Mouse (Mus musculus) embryonic facial prominence, embryonic 14.5 days (tissue): ENCODE results near the gene Appbp2. TPM values are rescaled to one million over a fixed set of nuclear protein-coding genes. Genes with fewer than 3 reads are reported as not detected.

Experiments used
- ATAC-seq: fragments of 200-750 bp; cut with Nextera tagmentation; 2 replicates; pipeline ENCODE4 v1.8.0; 2017; ENCODE audit warnings: low read depth, moderate number of reproducible peaks, moderate TSS enrichment
- DNase-seq: peaks from one replicate; pipeline ENCODE4 v3.0.0-alpha.2; 2015; ENCODE audit warnings: low spot score
- H3K27ac ChIP-seq: fragments of 300-500 bp; sonication (generic); replicated peaks from 2 replicates; pipeline ENCODE4 v1.5.1; 2014; ENCODE audit warnings: low read depth, mild to moderate bottlenecking, low read length, moderate library complexity
- H3K27me3 ChIP-seq: fragments of 300-500 bp; sonication (generic); replicated peaks from 2 replicates; pipeline ENCODE4 v1.6.1; 2014; ENCODE audit warnings: low read length; ENCODE audit not compliant: control insufficient read depth, insufficient read depth
- H3K36me3 ChIP-seq: fragments of 300-500 bp; sonication (generic); 2 replicates; pipeline ENCODE4 v1.6.1; 2014; ENCODE audit warnings: low read length, mixed read lengths; ENCODE audit not compliant: control insufficient read depth, insufficient read depth
- H3K4me1 ChIP-seq: fragments of 300-500 bp; sonication (generic); 2 replicates; pipeline ENCODE4 v1.6.1; 2014; ENCODE audit warnings: antibody characterized with exemption, low read length; ENCODE audit not compliant: control insufficient read depth, insufficient read depth
- H3K4me2 ChIP-seq: fragments of 300-500 bp; sonication (generic); 2 replicates; pipeline ENCODE4 v1.6.1; 2014; ENCODE audit warnings: low read depth, mild to moderate bottlenecking, low read length, moderate library complexity, mixed read lengths
- H3K4me3 ChIP-seq: fragments of 300-500 bp; sonication (generic); 2 replicates; pipeline ENCODE4 v1.5.1; 2014; ENCODE audit warnings: low read depth, mild to moderate bottlenecking, low read length
- H3K9ac ChIP-seq: fragments of 300-500 bp; sonication (generic); 2 replicates; pipeline ENCODE4 v1.6.1; 2014; ENCODE audit warnings: low read depth, mild to moderate bottlenecking, low read length, moderate library complexity, mixed read lengths
- H3K9me3 ChIP-seq: fragments of 300-500 bp; sonication (generic); 2 replicates; pipeline ENCODE4 v1.6.1; 2016; ENCODE audit warnings: low read length; ENCODE audit not compliant: control insufficient read depth
- WGBS: fragments of 180-500 bp; shearing (Covaris S2); extraction: QIAGEN DNeasy Blood & Tissue Kit; methylation state at CpG from one replicate; pipeline ENCODE4 v1.1.7; 2014; 5-methylcytosine and 5-hydroxymethylcytosine counted together
- polyA plus RNA-seq: library from polyadenylated mRNA; unstranded; fragments of >200 nt; fragmentation: Nextera tagmentation; extraction: Ambion mirVana; gene quantifications from 2 replicates; pipeline ENCODE4 v1.2.1, GENCODE M21; 2014

Gene Appbp2
- polyA plus RNA-seq, 1 experiment from 2014 or later: 46.1 TPM

- Histone ChIP-seq H3K9me3 (no peaks in the 10 kb centered on the region), H3K36me3 (peaks cover 9% of the 10 kb centered on the region), H3K27me3 (no peaks in the 10 kb centered on the region), H3K4me1 (no peaks in the 10 kb centered on the region), H3K27ac (no peak overlapping the region), H3K4me2 (no peak overlapping the region), H3K4me3 (no peak overlapping the region), H3K9ac (no peak overlapping the region)
- DNase-seq (peak; percentile 47), ATAC-seq (no peak)
- 67% methylated on average over 5 of the region's 5 CpGs for WGBS
Observed at GRCm38 (mm10) chr11:85184082-85184481, 50.8 kb downstream of the Appbp2 start.

GRCm38 (mm10) chr11:85183284-85183779 lies 51.6 kb downstream of the Appbp2 start:
- H3K27me3 ChIP-seq: no peaks in the 10 kb centered on the region
- H3K36me3 ChIP-seq: peaks cover 2% of the 10 kb centered on the region
- peak overlapping the region; percentile 39 for H3K4me3 ChIP-seq
- peak overlapping the region; percentile 63 for H3K4me2 ChIP-seq
- H3K9me3 ChIP-seq: no peaks in the 10 kb centered on the region
- DNase-seq (peak; percentile 5), ATAC-seq (peak; percentile 7; the same call in 1 of the 2 replicates)
- no peaks in the 10 kb centered on the region for H3K4me1 ChIP-seq
- WGBS: 19% methylated on average over 13 of the region's 13 CpGs
- peak overlapping the region; percentile 51 for H3K9ac ChIP-seq
- H3K27ac ChIP-seq: peak overlapping the region; percentile 46; the same call in 1 of the 2 replicates

GRCm38 (mm10) chr11:85182617-85183283 lies 52.2 kb downstream of the Appbp2 start:
- peak overlapping the region; percentile 51 for H3K9ac ChIP-seq
- H3K4me1 ChIP-seq: no peaks in the 10 kb centered on the region
- no peaks in the 10 kb centered on the region for H3K9me3 ChIP-seq
- H3K36me3 ChIP-seq: no peaks in the 10 kb centered on the region
- WGBS: 6% methylated on average over 20 of the region's 20 CpGs
- H3K4me2 ChIP-seq: peak overlapping the region; percentile 63
- peak overlapping the region; percentile 39 for H3K4me3 ChIP-seq
- ATAC-seq: peak; percentile 96
- no peaks in the 10 kb centered on the region for H3K27me3 ChIP-seq
- H3K27ac ChIP-seq: peak overlapping the region; percentile 46; the same call in 1 of the 2 replicates
- DNase-seq: peak; percentile 93

- H3K4me1 ChIP-seq: no peaks in the 10 kb centered on the region
- H3K36me3 ChIP-seq: no peaks in the 10 kb centered on the region
- no peak overlapping the region for H3K4me2 ChIP-seq
- no peak overlapping the region for H3K27ac ChIP-seq
- ATAC-seq (no peak), DNase-seq (no peak)
- H3K9ac ChIP-seq: no peak overlapping the region
- H3K9me3 ChIP-seq: no peaks in the 10 kb centered on the region
- no peak overlapping the region for H3K4me3 ChIP-seq
- WGBS: 87% methylated on average over 4 of the region's 4 CpGs
- H3K27me3 ChIP-seq: no peaks in the 10 kb centered on the region
Observed at GRCm38 (mm10) chr11:85178413-85178812, 56.5 kb downstream of the Appbp2 start.

GRCm38 (mm10) chr11:85177761-85178160 lies 57.2 kb downstream of the Appbp2 start:
- Histone ChIP-seq H3K4me2 (no peak overlapping the region), H3K4me1 (no peaks in the 10 kb centered on the region), H3K36me3 (no peaks in the 10 kb centered on the region), H3K9me3 (no peaks in the 10 kb centered on the region), H3K27ac (no peak overlapping the region), H3K4me3 (no peak overlapping the region), H3K27me3 (no peaks in the 10 kb centered on the region), H3K9ac (no peak overlapping the region)
- no peak for DNase-seq
- 78% methylated on average over 6 of the region's 6 CpGs for WGBS
- no peak for ATAC-seq

GRCm38 (mm10) chr11:85175941-85176340 lies 59.0 kb downstream of the Appbp2 start:
- H3K9ac ChIP-seq: no peak overlapping the region

GRCm38 (mm10) chr11:85170833-85171232 lies 64.1 kb downstream of the Appbp2 start:
- H3K4me1 ChIP-seq: no peaks in the 10 kb centered on the region; the same call in 1 of the 2 replicates
- H3K27me3 ChIP-seq: no peaks in the 10 kb centered on the region
- H3K36me3 ChIP-seq: no peaks in the 10 kb centered on the region
- H3K9me3 ChIP-seq: no peaks in the 10 kb centered on the region
- DNase-seq (no peak), ATAC-seq (no peak)
- H3K4me2 ChIP-seq: no peak overlapping the region
- H3K9ac ChIP-seq: 0 out of 2 replicates have a peak overlapping the region, but pooled peaks have one; percentile 61
- no peak overlapping the region for H3K4me3 ChIP-seq
- WGBS: 52% methylated on average over 2 of the region's 2 CpGs
- H3K27ac ChIP-seq: no peak overlapping the region

More at GRCm38 (mm10) chr11:85175941-85176340, 59.0 kb downstream of the Appbp2 start:
- H3K36me3 ChIP-seq: no peaks in the 10 kb centered on the region
- no peak for DNase-seq
- no peaks in the 10 kb centered on the region for H3K27me3 ChIP-seq
- WGBS: 74% methylated on average over 3 of the region's 3 CpGs
- no peak overlapping the region for H3K4me2 ChIP-seq
- no peaks in the 10 kb centered on the region; the same call in 1 of the 2 replicates for H3K4me1 ChIP-seq
- H3K27ac ChIP-seq: no peak overlapping the region
- no peak for ATAC-seq
- no peaks in the 10 kb centered on the region for H3K9me3 ChIP-seq
- no peak overlapping the region for H3K4me3 ChIP-seq

- Histone ChIP-seq H3K9me3 (no peaks in the 10 kb centered on the region), H3K4me2 (peak within 1 kb of the TSS; percentile 64), H3K36me3 (no peaks in the 10 kb centered on the region), H3K27me3 (no peaks in the 10 kb centered on the region), H3K4me3 (peak within 1 kb of the TSS; percentile 27), H3K27ac (no peak within 1 kb of the TSS), H3K4me1 (no peaks in the 10 kb centered on the region; the same call in 1 of the 2 replicates), H3K9ac (peak within 1 kb of the TSS; percentile 61)
- DNase-seq (peak; percentile 94), ATAC-seq (peak; percentile 95)
- 13% methylated on average over 21 of the region's 21 CpGs for WGBS
Observed at GRCm38 (mm10) chr11:85170058-85170740, 64.7 kb downstream of the Appbp2 start, which contains the start of gene 1700125H20Rik. Gene 1700125H20Rik, plus strand, starts transcription at chr11:85170404.
